Mouse (Mus musculus) embryonic facial prominence, embryonic 11.5 days (tissue): ENCODE results near the gene Nr2e1. TPM values are rescaled to one million over a fixed set of nuclear protein-coding genes. Genes with fewer than 3 reads are reported as not detected.

Experiments
- ATAC-seq: fragments of 200-750 bp; cut with Nextera tagmentation; replicated peaks from 2 replicates; pipeline ENCODE4 v1.8.0; 2017; ENCODE audit warnings: low read depth; ENCODE audit not compliant: insufficient number of reproducible peaks, low FRiP score, low TSS enrichment
- DNase-seq: peaks from one replicate; pipeline ENCODE4 v3.0.0-alpha.2; 2015; ENCODE audit warnings: low spot score
- H3K27ac ChIP-seq: fragments of 300-500 bp; sonication (generic); replicated peaks from 2 replicates; pipeline ENCODE4 v1.5.1; 2014; ENCODE audit warnings: mild to moderate bottlenecking, low read depth, low read length, control low read depth
- H3K27me3 ChIP-seq: fragments of 300-500 bp; sonication (generic); 2 replicates; pipeline ENCODE4 v1.6.1; 2014; ENCODE audit warnings: mild to moderate bottlenecking, low read length, moderate library complexity, mixed read lengths; ENCODE audit not compliant: control insufficient read depth, insufficient read depth
- H3K36me3 ChIP-seq: fragments of 300-500 bp; sonication (generic); replicated peaks from 2 replicates; pipeline ENCODE4 v1.6.1; 2014; ENCODE audit warnings: low read depth, mild to moderate bottlenecking, low read length, moderate library complexity, mixed read lengths; ENCODE audit not compliant: control insufficient read depth, insufficient read depth
- H3K4me1 ChIP-seq: fragments of 300-500 bp; sonication (generic); 2 replicates; pipeline ENCODE4 v1.6.1; 2014; ENCODE audit warnings: low read length, mixed read lengths; ENCODE audit not compliant: control insufficient read depth, insufficient read depth
- H3K4me2 ChIP-seq: fragments of 300-500 bp; sonication (generic); 2 replicates; pipeline ENCODE4 v1.6.1; 2014; ENCODE audit warnings: low read depth, mild to moderate bottlenecking, control low read depth, low read length, moderate library complexity
- H3K4me3 ChIP-seq: fragments of 300-500 bp; sonication (generic); 2 replicates; pipeline ENCODE4 v1.5.1; 2014; ENCODE audit warnings: low read depth, low read length, control low read depth
- H3K9ac ChIP-seq: fragments of 300-500 bp; sonication (generic); replicated peaks from 2 replicates; pipeline ENCODE4 v1.6.1; 2014; ENCODE audit warnings: mild to moderate bottlenecking, control low read depth, low read length
- H3K9me3 ChIP-seq: fragments of 300-500 bp; sonication (generic); replicated peaks from 2 replicates; pipeline ENCODE4 v1.6.1; 2016; ENCODE audit warnings: mild to moderate bottlenecking, low read length, inconsistent platforms, mixed read lengths; ENCODE audit not compliant: control insufficient read depth
- WGBS: fragments of 180-500 bp; shearing (Covaris S2); extraction: QIAGEN DNeasy Blood & Tissue Kit; methylation state at CpG from one replicate; pipeline ENCODE4 v1.1.7; 2014; 5-methylcytosine and 5-hydroxymethylcytosine counted together
- polyA plus RNA-seq: library from polyadenylated mRNA; unstranded; fragments of >200 nt; fragmentation: Nextera tagmentation; extraction: Ambion mirVana; gene quantifications from 2 replicates; pipeline ENCODE4 v1.2.1, GENCODE M21; 2014

Gene Nr2e1
- polyA plus RNA-seq, 1 experiment from 2014 or later, result 8.6 TPM

GRCm38 (mm10) chr10:42613639-42614381, 30.4 kb upstream of the Nr2e1 start:
- Histone ChIP-seq H3K36me3 (no peaks in the 10 kb centered on the region), H3K9me3 (no peaks in the 10 kb centered on the region), H3K4me3 (peak overlapping the region; percentile 34), H3K9ac (peak overlapping the region; percentile 15; the same call in 1 of the 2 replicates), H3K27me3 (peaks cover 47% of the 10 kb centered on the region), H3K4me2 (peak overlapping the region; percentile 72), H3K27ac (no peak overlapping the region), H3K4me1 (no peaks in the 10 kb centered on the region)
- WGBS, result under 1% methylated on average over 40 of the region's 40 CpGs
- DNase-seq (peak; percentile 80), ATAC-seq (peak; percentile 59)

GRCm38 (mm10) chr10:42613075-42613474, 29.6 kb upstream of the Nr2e1 start:
- no peak overlapping the region for H3K4me2 ChIP-seq
- no peak for DNase-seq

GRCm38 (mm10) chr10:42606757-42607156, 23.3 kb upstream of the Nr2e1 start:
- Histone ChIP-seq H3K9ac (no peak overlapping the region), H3K9me3 (no peaks in the 10 kb centered on the region), H3K4me3 (no peak overlapping the region), H3K27me3 (peaks cover 6% of the 10 kb centered on the region; the same call in 1 of the 2 replicates), H3K4me1 (no peaks in the 10 kb centered on the region), H3K36me3 (no peaks in the 10 kb centered on the region), H3K4me2 (no peak overlapping the region), H3K27ac (no peak overlapping the region)
- no peak for ATAC-seq
- WGBS, result 72% methylated on average over 4 of the region's 4 CpGs
- DNase-seq, result no peak

More at GRCm38 (mm10) chr10:42613075-42613474, 29.6 kb upstream of the Nr2e1 start:
- no peaks in the 10 kb centered on the region for H3K36me3 ChIP-seq
- 6% methylated on average over 12 of the region's 12 CpGs for WGBS
- H3K9ac ChIP-seq, result no peak overlapping the region
- ATAC-seq, result no peak
- H3K4me3 ChIP-seq, result no peak overlapping the region
- H3K27me3 ChIP-seq, result peaks cover 42% of the 10 kb centered on the region
- H3K27ac ChIP-seq, result no peak overlapping the region
- no peaks in the 10 kb centered on the region for H3K9me3 ChIP-seq
- H3K4me1 ChIP-seq, result no peaks in the 10 kb centered on the region

GRCm38 (mm10) chr10:42604874-42605273, 21.4 kb upstream of the Nr2e1 start:
- WGBS, result 70% methylated on average over 2 of the region's 2 CpGs
- DNase-seq, result no peak

GRCm38 (mm10) chr10:42601556-42601955, 18.1 kb upstream of the Nr2e1 start:
- H3K27me3 ChIP-seq, result no peaks in the 10 kb centered on the region

More at GRCm38 (mm10) chr10:42604874-42605273, 21.4 kb upstream of the Nr2e1 start:
- no peaks in the 10 kb centered on the region for H3K4me1 ChIP-seq
- H3K4me2 ChIP-seq, result no peak overlapping the region
- no peaks in the 10 kb centered on the region; the same call in 1 of the 2 replicates for H3K27me3 ChIP-seq
- H3K4me3 ChIP-seq, result no peak overlapping the region
- no peak overlapping the region for H3K9ac ChIP-seq
- no peak for ATAC-seq
- H3K27ac ChIP-seq, result no peak overlapping the region
- no peaks in the 10 kb centered on the region for H3K36me3 ChIP-seq
- no peaks in the 10 kb centered on the region for H3K9me3 ChIP-seq

GRCm38 (mm10) chr10:42598615-42599014, 15.2 kb upstream of the Nr2e1 start:
- WGBS, result 86% methylated on average over 8 of the region's 8 CpGs
- DNase-seq (no peak), ATAC-seq (no peak)
- H3K4me3 ChIP-seq, result no peak overlapping the region
- H3K36me3 ChIP-seq, result no peaks in the 10 kb centered on the region
- H3K4me1 ChIP-seq, result no peaks in the 10 kb centered on the region
- no peak overlapping the region for H3K4me2 ChIP-seq
- H3K9me3 ChIP-seq, result no peaks in the 10 kb centered on the region
- H3K9ac ChIP-seq, result no peak overlapping the region
- H3K27me3 ChIP-seq, result peaks cover 7% of the 10 kb centered on the region
- H3K27ac ChIP-seq, result no peak overlapping the region

More at GRCm38 (mm10) chr10:42601556-42601955, 18.1 kb upstream of the Nr2e1 start:
- DNase-seq, result no peak
- no peaks in the 10 kb centered on the region for H3K9me3 ChIP-seq
- no peaks in the 10 kb centered on the region for H3K36me3 ChIP-seq
- H3K9ac ChIP-seq, result no peak overlapping the region
- ATAC-seq, result no peak
- 21% methylated on average over 10 of the region's 10 CpGs for WGBS
- no peaks in the 10 kb centered on the region for H3K4me1 ChIP-seq
- H3K4me3 ChIP-seq, result no peak overlapping the region
- H3K4me2 ChIP-seq, result no peak overlapping the region
- H3K27ac ChIP-seq, result no peak overlapping the region

- Histone ChIP-seq H3K27me3 (peaks cover 52% of the 10 kb centered on the region), H3K4me2 (no peak overlapping the region)
- 12% methylated on average over 7 of the region's 7 CpGs for WGBS
Measured at GRCm38 (mm10) chr10:42593201-42593600, 9.8 kb upstream of the Nr2e1 start.

GRCm38 (mm10) chr10:42591993-42592686, 8.7 kb upstream of the Nr2e1 start:
- 0 out of 2 replicates have a peak, but pooled peaks have one; percentile 49 for ATAC-seq
- Histone ChIP-seq H3K27me3 (peaks cover 62% of the 10 kb centered on the region), H3K4me3 (peak overlapping the region; percentile 19; the same call in 1 of the 2 replicates), H3K36me3 (no peaks in the 10 kb centered on the region), H3K9me3 (no peaks in the 10 kb centered on the region), H3K4me2 (peak overlapping the region; percentile 32), H3K9ac (no peak overlapping the region), H3K4me1 (no peaks in the 10 kb centered on the region), H3K27ac (no peak overlapping the region)
- no peak for DNase-seq
- 2% methylated on average over 25 of the region's 25 CpGs for WGBS

More at GRCm38 (mm10) chr10:42593201-42593600, 9.8 kb upstream of the Nr2e1 start:
- Histone ChIP-seq H3K27ac (no peak overlapping the region), H3K4me3 (no peak overlapping the region), H3K9me3 (no peaks in the 10 kb centered on the region), H3K9ac (no peak overlapping the region), H3K36me3 (no peaks in the 10 kb centered on the region), H3K4me1 (no peaks in the 10 kb centered on the region)
- ATAC-seq (no peak), DNase-seq (no peak)
